Mouse (Mus musculus) spleen, postnatal 36 days (tissue): ENCODE results near the gene Lck.

Source experiments
- DNase-seq, 2 experiments: peaks; one replicate each; pipeline ENCODE4 v3.0.0; 2022; ENCODE audit warnings: low spot score in 2 of 2, mixed read lengths in 1 of 2

Lck gene

GRCm38 (mm10) chr4:129585773-129586172 lies 12.3 kb upstream of the Lck start:
- no peak for DNase-seq

- peak; percentile 80 to 88 for DNase-seq
These were observed 11.6 kb upstream of the Lck start for GRCm38 (mm10) chr4:129584884-129585608.

- peak; percentile 58 to 65 for DNase-seq
These were observed 10.9 kb upstream of the Lck start for GRCm38 (mm10) chr4:129584370-129584769.

GRCm38 (mm10) chr4:129582251-129582650 lies 8.8 kb upstream of the Lck start:
- no peak for DNase-seq

GRCm38 (mm10) chr4:129580347-129580746 lies 6.9 kb upstream of the Lck start:
- peak; percentile 65 to 67 for DNase-seq

GRCm38 (mm10) chr4:129578466-129578865 lies 5.0 kb upstream of the Lck start, which contains the start of gene Fam167b:
TSS of gene Fam167b (minus strand) at chr4:129578549.
- DNase-seq: no peak

GRCm38 (mm10) chr4:129577688-129578087 lies 4.2 kb upstream of the Lck start:
- DNase-seq: no peak

GRCm38 (mm10) chr4:129576863-129577491 lies 3.5 kb upstream of the Lck start:
- peak; percentile 69 to 74 for DNase-seq

GRCm38 (mm10) chr4:129575171-129575844 lies 1.9 kb upstream of the Lck start:
- DNase-seq: peak; percentile 91 to 92

GRCm38 (mm10) chr4:129573093-129573370 lies 409 bp downstream of the Lck start:
- no peak for DNase-seq

- no peak for DNase-seq
These were observed 977 bp downstream of the Lck start for GRCm38 (mm10) chr4:129572236-129573092.

- no peak for DNase-seq
These were observed 1.8 kb downstream of the Lck start for GRCm38 (mm10) chr4:129571551-129572084.

GRCm38 (mm10) chr4:129570028-129570427 lies 3.4 kb downstream of the Lck start:
- DNase-seq: no peak

GRCm38 (mm10) chr4:129568366-129568765 lies 5.1 kb downstream of the Lck start:
- no peak for DNase-seq

GRCm38 (mm10) chr4:129565139-129565538 lies 8.3 kb downstream of the Lck start:
- DNase-seq: no peak

GRCm38 (mm10) chr4:129563718-129564117 lies 9.7 kb downstream of the Lck start:
- no peak for DNase-seq

GRCm38 (mm10) chr4:129561184-129561583 lies 12.3 kb downstream of the Lck start:
- DNase-seq: no peak

GRCm38 (mm10) chr4:129558321-129558955 lies 15.0 kb downstream of the Lck start:
- peak; percentile 66 to 71 for DNase-seq

GRCm38 (mm10) chr4:129557256-129557808 lies 16.1 kb downstream of the Lck start:
- peak in 1 of 2 experiments; percentile 47 for DNase-seq

GRCm38 (mm10) chr4:129556532-129557223 lies 16.8 kb downstream of the Lck start:
- peak; percentile 83 to 89 for DNase-seq
